Mouse (Mus musculus): Measurements from ENCODE around the gene Wnk2. TPM values are rescaled to one million over a fixed set of nuclear protein-coding genes. Genes with fewer than 3 reads are reported as not detected.

Gene Wnk2
- total RNA-seq, 2 experiments from 2014 or later: 85.8 to 99.2 TPM

DNA sequence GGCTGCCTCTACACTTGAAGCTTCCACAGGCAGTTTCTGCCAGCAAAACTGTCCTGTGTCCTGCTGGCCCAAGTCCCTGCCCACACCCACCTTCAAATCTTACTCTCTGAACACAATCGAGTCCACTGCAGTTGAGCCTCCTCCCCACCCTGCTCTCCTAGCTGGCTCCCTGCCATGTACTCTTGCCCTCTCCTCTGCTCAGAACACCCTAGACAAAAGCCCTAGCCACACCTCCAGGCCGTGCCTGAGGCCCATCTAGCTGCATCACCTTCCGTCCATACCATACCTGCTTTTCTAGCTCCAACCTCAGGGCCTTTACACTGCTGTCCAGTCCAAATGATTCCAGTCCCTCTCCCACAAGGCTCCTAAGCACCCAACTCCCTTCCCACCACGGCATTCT is 7.2 kb downstream of the Wnk2 start:
- DNase-seq: no peak

DNA sequence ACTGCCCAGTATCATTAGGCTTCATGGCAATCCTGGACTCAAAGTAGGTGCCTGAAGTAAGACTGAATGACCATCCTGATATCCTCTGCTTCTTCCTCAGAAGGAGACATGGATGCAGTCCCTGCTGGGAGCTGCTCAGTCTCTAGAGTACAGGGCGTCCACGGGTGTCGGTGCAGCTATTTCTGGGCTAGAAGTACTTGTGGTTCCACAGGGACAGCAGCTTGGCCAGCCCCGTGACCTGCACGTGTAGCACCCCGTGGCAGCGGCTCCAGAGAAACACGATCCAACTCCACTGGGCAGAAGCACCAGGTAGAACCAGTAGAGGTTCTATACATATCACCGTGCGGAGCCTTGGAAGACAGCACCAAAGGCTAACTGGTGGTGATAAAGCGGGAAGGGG is 13.3 kb downstream of the Wnk2 start:
- no peak for DNase-seq

DNA sequence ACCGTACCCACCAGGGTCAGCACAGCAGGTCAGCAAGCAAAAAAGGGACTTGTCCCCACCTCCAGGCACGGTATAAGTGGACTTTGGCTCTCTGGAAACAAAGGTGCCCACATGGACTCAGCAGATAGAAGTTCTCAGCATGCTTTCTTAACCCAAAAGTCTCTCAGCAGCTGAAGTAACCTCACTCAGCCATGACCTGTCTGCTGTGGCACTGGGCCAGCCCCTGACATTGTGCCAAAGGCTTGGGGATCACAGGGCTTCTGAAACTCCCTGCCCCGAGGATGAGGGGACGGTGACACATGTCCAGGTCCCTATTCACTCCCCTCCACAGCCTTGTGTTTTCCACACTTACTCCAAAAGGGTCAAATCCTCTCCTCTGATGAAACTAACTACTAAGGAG is 14.7 kb downstream of the Wnk2 start:
- DNase-seq: no peak

GRCm38 (mm10) chr13:49131946-49132687 is 15.7 kb downstream of the Wnk2 start:
- DNase-seq: no peak

DNA sequence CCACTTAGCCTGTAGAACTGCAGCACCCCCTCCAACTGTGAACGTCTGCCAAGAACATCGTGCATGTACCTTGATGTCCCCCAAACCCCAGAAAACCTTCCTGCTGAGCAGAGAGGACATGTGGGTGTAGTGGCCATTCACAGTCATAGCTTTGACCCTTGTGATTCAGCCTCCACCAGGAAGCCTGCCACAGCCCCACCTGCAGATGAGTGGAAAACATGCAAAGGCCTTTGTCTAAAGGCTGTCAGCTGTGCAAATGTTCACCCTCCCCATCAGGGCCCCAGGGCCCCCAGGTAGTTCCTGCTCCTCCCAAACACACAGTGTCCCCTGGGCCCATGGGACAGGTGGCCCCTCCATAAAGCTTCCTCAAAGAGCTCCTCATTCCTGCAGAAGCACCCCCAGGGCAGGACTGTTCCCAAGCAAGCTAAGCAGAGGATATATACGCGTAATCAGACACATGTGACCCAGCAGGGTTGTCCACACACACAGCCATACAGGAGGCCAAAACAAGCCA is 16.4 kb downstream of the Wnk2 start:
- DNase-seq: no peak

DNA sequence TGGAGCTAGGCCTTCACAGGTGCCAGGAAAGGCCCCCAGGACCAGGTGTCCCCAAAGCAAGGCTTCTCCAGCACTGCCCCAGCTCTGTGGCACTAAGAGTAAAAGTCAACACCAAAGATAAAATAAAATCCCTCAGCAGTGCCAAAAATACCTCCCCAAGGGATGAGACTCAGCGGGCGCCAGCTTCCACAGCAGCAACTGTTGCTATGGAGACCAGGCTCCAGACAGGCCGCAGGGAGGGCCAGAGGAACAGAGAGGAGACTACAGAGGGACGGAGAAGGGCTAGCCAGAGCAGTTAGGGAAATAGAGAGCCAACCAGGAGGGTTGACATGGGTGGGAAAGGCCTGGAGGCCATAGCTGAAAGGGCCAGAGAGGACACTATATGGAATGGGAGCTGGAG is 18.0 kb downstream of the Wnk2 start:
- peak; percentile 41 to 56 for DNase-seq

DNA sequence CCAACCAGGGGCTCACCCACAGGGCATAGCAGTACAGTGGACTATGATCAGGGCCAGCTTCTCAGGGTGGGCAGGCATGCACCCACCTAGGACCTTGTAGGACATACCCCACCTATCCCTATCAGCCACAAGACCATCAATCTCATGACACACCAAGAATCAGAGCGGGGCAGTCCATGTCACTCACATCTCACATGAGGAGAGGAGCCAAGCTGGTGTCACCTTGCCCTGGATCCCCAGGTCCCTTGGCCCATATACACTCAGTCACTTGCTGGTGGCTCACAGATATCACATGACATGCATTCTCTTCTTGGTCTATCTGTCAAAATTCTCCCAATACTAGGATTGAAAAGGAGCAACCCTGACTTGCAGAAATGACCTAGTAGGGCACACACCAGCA is 18.7 kb downstream of the Wnk2 start:
- DNase-seq: no peak

- no peak for DNase-seq
Measured at GRCm38 (mm10) chr13:49127844-49128631, 19.8 kb downstream of the Wnk2 start.

DNA sequence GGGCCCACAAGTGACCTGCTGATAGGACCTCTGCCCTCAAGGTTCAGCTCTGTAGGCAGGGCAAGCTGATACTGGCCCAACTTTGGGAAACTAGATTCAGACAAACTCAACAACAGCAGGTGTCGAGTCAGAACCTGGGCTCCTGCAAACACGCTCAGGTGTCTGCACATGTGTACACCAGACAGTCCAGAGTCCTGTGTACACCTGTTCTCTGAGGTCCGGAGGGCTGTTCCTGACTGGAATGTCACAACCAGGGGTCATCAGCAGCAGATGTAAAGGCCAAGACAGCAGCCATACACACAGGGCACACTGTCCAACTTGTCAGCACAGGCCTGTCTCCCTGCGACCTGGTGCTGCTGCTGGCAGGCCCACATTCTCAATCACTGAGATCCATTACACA is 25.7 kb downstream of the Wnk2 start:
- no peak for DNase-seq

- DNase-seq: no peak
Measured at GRCm38 (mm10) chr13:49117563-49117962, 30.3 kb downstream of the Wnk2 start.

GRCm38 (mm10) chr13:49114921-49115320 is 32.9 kb downstream of the Wnk2 start:
- no peak for DNase-seq

DNA sequence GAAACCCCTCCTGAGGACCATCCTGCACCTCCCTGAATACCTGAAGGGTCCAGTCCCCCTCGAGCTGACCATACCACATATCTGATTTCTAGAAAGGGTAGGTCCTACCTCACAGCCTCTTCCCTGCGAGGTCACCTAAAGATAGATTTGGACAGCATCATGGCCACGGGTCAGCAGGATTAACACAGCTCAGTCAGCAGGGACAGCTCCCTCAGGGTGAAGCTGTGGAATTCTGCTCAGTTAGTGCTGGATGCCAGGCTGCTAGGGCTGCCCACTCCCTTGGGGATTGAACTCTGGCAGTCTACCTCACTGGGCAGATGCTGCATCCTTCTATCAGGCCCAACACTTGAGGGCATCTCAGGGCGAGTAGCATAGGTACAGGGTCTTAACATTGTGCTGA is 33.7 kb downstream of the Wnk2 start:
- DNase-seq: no peak

DNA sequence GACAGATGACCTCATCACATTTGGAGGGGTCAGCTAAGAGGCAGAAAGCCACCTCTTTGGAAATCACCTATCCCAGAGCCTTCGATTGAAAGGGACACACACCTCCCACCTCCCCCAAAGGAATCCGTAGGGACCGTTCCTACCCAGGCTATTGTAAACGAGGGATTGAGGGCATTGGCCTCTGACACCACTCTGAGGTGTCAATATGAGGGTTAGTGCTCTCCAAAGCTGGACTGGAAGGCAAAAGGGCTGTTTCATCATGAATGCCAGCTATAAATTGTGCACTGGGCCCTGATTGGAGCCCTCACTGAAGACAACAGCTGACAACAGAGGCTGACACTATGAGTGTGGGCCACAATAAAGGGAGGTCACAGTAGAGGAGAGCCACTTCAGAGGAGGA is 34.5 kb downstream of the Wnk2 start:
- no peak for DNase-seq

DNA sequence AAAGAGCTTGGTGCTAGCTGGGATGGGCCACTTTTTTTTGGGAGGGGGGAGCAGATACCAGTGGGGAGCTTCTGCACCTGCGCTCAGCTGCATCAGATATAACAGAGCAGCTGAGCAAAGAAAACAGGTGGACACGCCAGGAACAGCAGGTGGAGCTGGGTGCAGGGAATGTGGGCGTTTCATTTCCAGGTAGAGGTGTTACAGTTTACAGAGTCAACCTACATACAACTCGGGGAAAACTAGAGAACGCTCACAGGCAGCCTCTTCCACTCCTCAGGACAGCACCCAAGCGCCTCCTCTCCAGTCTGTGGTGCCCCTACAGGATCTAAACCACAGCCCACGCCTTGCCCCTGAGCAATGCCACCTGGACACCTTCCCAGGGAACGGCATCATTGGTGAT is 35.2 kb downstream of the Wnk2 start:
- no peak for DNase-seq

DNA sequence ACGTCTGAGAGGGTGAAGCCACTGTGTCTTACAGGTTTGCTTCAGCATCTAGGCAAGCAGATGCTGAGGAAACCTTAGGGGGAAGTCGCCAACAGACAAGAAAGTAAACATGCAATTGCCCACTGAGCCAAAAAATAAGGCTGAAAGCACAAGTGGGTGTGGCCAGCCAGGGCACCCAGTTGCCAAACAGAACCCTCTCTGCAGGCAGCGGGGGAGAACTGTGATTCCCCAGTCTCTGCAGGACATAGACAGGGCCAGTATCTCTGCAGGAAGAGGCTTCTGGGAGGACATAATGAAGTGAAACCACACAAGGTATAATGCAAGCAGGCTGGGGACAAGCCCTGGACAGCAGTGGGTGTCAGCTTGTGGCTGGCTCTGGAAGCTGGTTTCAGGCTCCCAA is 38.1 kb downstream of the Wnk2 start:
- DNase-seq: no peak

DNA sequence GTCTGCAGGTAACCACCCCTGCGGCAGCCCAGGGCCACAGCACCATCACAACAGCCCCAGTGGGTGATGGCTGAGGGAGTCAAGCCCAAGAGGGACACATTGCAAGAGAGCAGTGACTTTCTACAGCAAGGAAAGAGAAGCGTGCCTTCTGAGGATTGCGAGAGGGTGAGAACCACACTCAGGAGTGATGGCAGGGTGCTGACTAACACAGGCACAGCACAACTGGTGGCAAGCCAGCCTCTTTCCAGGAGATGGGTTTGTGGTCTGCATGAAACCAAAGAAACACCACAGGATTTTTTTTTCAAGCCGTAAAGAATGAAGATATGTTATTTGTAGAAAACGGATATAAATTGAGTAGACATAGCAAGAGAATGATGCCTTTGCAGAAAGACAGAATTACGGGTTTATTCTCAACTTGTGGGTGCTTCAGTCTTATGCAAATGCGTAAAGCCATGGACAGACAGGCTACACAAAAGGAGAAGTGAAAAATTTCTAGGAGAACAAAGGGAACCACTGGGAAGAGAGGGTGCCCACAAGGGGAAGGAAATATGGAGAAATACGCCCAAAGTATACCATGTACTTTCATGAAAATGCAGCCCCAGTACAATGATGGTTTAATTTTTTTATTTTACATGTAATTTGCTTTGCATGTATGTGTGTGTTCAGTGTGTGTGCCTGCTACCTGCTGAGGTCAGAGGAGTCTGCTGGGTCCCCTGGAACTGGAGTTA is 39.5 kb downstream of the Wnk2 start:
- no peak for DNase-seq

GRCm38 (mm10) chr13:49103913-49104312 is 43.9 kb downstream of the Wnk2 start:
- no peak for DNase-seq

- no peak for DNase-seq
Measured at GRCm38 (mm10) chr13:49103235-49103634, 44.6 kb downstream of the Wnk2 start.

GRCm38 (mm10) chr13:49100417-49100816 is 47.4 kb downstream of the Wnk2 start:
- peak; percentile 66 to 70 for DNase-seq

- no peak for DNase-seq
Measured at GRCm38 (mm10) chr13:49096826-49097225, 51.0 kb downstream of the Wnk2 start.

DNA sequence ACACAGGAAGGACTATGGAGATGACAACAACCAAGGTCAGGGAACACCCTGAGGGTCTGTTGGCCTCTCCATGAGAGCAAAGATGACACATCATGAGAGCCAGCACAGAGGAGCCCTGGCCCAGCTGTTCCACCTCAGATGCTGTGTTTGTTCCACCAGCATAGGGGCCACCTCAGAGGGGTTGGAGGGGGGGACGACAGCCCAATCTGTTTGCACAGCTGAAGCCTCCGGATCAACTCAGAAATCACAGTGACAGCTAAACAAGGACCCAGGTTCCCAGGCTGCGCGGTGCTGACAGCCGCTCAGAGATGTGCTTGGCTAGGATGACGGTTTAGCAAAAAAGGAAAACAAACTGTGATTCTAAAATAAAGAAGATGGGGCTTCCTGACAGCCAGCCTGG is 53.1 kb downstream of the Wnk2 start:
- DNase-seq: no peak

- no peak for DNase-seq
Measured at GRCm38 (mm10) chr13:49093471-49093891, 54.3 kb downstream of the Wnk2 start.

DNA sequence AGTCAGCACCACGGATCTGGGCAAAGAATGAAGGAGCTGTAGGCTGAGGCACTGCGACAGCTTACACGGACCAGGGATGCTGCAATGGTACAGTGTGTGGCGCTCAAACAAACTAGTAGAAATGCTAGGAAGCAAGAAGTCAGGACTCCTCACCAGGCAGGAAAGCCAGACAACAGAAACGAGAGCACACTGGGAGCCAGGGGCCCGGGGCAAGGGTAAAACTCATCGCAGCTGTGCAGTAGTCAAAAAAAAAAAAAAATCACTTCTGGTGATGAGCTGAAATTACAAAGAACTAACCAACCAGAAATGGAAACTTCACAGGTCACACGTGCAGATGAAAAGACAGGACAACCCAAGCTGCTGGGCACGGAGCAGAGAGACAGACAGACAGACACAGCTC is 55.2 kb downstream of the Wnk2 start:
- DNase-seq: no peak

All from layer of hippocampus, postnatal 36 days (tissue).